Mouse (Mus musculus): ENCODE measurements around the gene Hist1h3d.
"Not testable (repeated sequence)": the region's sequence is repeated elsewhere in the genome, so short reads cannot be mapped to it uniquely, and the experiment has no call there.

Hist1h3d gene

DNA sequence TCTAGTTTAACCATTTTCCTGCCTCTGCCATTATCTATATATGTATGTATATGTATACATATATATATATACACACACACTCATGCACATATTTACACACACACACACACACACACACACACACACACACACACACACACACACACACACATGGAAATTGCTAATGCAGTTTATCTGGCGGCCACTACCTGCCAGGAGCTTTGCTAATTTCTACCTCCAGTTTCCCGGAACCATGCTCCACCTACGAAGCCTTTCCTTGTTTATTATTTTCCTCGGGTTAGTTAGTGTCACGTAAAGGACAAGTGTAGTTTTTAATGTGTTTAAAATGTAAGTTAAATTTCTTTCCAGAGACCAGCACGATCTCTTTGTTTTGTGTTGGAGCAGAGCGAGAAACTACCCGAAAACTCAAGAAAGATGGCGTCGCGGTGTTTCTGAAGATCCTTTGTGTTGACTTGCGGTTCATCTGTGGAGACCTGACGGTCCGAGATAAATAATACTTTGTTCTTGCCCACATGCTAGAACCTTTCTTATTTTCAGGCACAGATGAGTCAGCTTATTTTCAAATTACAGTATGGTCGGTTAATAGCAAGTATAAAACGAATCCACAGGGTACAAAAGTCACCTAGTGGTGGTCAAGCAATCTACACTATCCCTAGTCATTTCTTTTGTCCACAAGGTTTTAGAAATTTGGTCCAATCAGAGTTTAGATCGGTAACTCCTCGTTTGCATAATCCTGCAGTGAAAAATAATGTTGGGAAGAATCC lies 12.7 kb upstream of the Hist1h3d start:
- ATAC-seq (ENCODE audit: insufficient number of reproducible peaks, low FRiP score, low TSS enrichment) = peak; percentile 71

DNA sequence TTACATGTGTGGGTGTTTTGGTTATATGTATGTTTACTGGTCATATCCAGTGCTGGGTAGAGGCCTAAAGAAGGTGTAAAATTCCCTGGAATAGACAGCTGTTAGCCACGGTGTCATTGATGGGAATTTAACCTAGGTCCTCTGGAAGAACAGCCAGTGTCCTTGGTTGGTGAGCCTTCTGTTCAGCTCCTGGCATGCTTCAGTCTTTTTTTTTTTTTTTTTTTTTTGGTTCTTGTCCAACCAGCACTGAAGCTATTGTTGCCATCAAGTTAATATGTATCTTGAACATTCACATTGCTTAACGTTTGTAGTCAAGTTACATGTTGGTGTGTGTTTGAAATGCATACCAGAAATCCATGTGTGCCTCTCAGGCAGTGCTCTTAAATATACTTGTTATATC lies 11.1 kb upstream of the Hist1h3d start:
- ATAC-seq (ENCODE audit: insufficient number of reproducible peaks, low FRiP score, low TSS enrichment) = no peak

DNA sequence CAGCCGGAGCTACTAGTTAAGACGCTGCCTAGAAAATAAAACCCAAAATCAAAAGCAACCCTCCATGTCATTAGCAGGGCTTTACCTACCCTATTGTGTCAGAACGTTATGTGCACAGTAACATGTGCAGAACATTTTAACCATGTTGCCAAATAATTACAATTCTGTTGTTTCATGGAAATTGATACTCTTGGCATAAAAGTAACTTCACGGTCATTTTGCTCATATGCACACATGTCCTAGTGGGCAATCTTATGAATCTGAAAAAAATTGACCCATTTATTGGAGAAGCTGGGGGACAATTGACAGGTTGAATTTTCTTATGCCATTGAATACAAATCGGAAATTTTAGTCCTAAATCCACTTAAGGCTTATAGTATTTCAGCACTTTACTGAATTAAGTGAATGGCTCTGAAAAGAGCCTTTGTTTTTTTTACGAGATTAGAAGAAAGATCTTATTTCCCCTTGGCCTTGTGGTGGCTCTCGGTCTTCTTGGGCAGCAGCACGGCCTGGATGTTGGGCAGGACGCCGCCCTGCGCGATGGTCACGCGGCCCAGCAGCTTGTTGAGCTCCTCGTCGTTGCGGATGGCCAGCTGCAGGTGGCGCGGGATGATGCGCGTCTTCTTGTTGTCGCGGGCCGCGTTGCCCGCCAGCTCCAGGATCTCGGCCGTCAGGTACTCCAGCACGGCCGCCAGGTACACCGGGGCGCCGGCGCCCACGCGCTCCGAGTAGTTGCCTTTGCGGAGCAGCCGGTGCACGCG lies 5.1 kb upstream of the Hist1h3d start:
- not testable (repeated sequence) for ATAC-seq (ENCODE audit: insufficient number of reproducible peaks, low FRiP score, low TSS enrichment)

DNA sequence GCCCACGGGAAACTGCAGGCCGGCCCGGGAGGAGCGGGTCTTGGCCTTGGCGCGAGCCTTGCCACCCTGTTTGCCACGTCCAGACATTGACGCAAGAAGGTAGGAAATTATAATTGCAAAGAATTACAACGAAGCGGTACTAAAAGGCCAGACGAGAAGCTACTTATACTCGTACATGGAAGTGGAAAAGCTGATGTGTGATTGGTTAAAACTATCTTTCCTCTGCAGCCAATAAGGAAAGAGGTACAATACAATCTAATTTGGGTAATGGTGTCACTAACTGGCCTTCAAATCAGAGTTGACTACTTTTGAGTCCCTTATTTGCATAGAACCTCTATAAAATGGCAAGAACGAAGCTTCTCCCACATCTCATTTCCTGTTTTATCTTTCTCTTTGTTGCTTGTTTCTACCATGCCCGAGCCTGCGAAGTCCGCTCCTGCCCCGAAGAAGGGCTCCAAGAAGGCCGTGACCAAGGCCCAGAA lies 4.5 kb upstream of the Hist1h3d start, which contains the start of the genes Hist1h2ae and Hist1h2bg:
Hist1h2ae (minus strand) TSS at position 199 of the 482 bp plus-strand sequence.
Hist1h2bg (plus strand) TSS at position 375 of the 482 bp plus-strand sequence.
- peak; percentile 97 for ATAC-seq (ENCODE audit: insufficient number of reproducible peaks, low FRiP score, low TSS enrichment)

DNA sequence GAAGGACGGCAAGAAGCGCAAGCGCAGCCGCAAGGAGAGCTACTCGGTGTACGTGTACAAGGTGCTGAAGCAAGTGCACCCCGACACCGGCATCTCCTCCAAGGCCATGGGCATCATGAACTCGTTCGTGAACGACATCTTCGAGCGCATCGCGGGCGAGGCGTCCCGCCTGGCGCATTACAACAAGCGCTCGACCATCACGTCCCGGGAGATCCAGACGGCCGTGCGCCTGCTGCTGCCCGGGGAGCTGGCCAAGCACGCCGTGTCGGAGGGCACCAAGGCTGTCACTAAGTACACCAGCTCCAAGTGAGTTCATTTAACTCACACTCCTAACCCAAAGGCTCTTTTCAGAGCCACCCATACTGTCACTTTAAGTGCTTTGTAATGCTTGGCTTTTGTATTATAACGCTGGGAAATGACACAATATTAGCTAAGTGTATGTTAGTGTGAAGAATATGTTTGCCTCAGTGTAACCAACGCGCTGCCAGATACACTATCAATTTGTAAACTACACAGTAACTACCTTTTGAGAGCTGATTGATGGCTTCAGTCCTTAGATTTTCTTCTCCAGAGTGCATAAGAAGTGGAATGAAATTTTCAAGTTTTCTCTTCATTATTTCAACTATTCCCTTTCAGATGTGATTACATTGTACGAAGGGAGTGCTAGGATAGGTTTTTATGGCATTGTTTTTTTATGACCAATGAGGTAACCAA lies 3.9 kb upstream of the Hist1h3d start:
- ATAC-seq (ENCODE audit: insufficient number of reproducible peaks, low FRiP score, low TSS enrichment) = not testable (repeated sequence)

DNA sequence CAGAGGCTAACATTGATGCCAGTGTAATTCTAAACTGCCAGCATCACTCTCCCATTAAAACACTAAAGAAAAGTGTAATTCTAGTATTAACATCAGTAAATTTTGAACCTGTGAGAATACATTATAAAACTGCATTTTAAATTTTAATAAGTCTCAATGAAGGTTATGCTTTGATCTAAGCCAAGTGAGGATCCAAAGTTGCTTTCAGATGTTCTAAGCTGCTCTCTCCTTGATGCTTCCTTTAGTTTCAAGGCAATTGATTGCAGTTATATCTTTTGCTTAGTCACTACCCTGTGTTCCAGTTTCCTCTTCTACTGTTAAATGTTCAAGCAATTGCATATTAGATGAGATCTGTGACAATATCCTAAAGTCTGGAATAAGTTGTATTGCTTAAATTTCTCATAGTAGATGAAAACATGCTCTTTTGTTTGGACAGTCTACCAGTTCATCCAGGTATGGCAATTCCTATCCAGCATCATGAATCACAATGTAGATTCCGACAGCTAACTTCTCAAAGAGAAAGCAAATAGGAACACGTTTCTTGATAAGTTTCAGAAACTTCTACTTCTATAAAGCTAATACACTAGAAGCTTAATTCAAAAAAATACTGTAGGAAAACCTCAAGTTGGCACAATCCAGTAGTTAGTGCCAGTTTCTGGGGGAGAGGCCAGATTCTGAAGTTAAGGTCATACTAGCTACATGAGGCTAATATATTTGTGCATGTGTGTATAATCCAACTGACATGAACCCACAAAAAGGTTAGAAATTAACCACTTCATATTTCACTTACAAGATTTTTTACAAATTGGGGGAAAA lies 3.1 kb upstream of the Hist1h3d start:
- no peak for ATAC-seq (ENCODE audit: insufficient number of reproducible peaks, low FRiP score, low TSS enrichment)

DNA sequence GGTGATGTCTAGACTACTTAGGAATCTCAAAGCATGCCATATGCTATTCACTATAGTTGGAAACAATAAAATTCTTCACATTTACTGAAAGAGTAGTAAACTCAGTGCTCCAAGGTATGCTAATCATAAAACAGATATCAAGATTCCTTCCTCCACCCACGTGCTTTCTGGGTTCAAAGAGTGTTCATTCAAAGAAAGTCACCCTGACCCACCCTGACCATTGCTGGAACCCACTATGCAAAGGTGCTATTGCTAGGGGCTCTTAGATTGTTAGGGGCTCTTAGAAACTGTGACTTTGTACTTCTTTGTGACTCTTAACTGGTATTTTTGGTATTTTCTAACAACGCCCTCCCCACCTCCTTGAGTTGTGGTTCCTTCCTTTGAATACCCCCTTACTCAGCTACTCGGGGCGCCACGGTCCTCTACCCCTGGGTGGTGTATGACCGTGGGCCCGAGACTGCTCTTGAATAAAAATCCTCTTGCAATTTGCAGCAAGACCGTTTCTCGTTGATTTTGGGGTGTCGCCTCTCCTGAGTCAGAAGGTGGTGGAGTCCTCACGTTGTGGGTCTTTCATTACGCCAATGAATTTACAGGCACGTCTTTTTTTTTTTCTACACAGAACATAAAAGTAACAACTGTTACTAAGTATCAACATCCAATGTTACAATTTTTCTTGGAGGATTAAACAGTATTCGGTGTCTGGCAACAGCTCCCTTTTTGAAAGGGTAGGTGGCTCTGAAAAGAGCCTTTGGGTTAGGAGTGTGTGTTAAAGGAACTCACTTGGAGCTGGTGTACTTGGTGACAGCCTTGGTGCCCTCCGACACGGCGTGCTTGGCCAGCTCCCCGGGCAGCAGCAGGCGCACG lies 2.3 kb upstream of the Hist1h3d start:
- not testable (repeated sequence) for ATAC-seq (ENCODE audit: insufficient number of reproducible peaks, low FRiP score, low TSS enrichment)

DNA sequence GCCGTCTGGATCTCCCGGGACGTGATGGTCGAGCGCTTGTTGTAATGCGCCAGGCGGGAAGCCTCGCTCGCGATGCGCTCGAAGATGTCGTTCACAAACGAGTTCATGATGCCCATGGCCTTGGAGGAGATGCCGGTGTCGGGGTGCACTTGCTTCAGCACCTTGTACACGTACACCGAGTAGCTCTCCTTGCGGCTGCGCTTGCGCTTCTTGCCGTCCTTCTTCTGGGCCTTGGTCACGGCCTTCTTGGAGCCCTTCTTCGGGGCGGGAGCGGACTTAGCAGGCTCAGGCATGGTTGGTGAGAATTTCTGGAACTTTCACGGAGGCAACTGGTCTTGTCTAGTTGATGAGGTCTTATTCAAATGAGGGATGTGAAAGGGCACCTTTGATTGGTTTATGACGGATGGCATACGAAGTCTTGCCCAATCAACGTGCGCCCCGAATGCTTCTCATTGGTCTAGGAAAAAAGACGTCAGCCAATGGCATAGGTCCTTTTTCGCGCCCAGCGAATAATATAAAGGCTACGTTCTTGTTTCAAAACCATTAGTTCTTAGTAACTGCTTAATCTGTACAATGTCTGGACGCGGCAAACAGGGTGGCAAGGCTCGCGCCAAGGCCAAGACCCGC lies 1.6 kb upstream of the Hist1h3d start, which contains the start of the genes Hist1h2bf and Hist1h2ad:
Hist1h2bf (minus strand) TSS at position 299 of the 627 bp plus-strand sequence.
Hist1h2ad (plus strand) TSS at position 484 of the 627 bp plus-strand sequence.
- peak; percentile 90 for ATAC-seq (ENCODE audit: insufficient number of reproducible peaks, low FRiP score, low TSS enrichment)

DNA sequence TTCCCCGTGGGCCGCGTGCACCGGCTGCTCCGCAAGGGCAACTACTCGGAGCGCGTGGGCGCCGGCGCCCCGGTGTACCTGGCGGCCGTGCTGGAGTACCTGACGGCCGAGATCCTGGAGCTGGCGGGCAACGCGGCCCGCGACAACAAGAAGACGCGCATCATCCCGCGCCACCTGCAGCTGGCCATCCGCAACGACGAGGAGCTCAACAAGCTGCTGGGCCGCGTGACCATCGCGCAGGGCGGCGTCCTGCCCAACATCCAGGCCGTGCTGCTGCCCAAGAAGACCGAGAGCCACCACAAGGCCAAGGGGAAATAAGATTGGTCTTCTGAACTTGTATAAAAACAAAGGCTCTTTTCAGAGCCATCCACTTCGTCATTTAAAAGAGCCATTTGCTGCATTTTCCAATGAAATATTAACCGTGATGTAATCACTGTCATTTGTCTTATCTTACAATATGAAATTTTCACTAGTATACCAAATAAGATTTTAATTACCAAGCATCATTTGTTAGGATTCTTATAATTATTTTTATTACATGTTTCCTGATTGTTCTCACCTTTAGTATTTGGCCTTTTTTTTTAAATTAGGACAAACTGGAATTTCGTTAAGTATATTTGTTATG lies 905 bp upstream of the Hist1h3d start:
- ATAC-seq (ENCODE audit: insufficient number of reproducible peaks, low FRiP score, low TSS enrichment) = not testable (repeated sequence)

DNA sequence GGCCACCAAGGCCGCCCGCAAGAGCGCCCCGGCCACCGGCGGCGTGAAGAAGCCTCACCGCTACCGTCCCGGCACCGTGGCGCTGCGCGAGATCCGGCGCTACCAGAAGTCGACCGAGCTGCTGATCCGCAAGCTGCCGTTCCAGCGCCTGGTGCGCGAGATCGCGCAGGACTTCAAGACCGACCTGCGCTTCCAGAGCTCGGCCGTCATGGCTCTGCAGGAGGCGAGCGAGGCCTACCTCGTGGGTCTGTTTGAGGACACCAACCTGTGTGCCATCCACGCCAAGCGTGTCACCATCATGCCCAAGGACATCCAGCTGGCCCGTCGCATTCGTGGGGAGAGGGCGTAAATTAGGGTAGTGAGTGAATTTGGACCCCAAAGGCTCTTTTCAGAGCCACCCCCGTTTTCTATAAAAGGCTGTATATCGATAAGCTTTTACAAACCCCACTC lies 326 bp downstream of the Hist1h3d start:
- ATAC-seq (ENCODE audit: insufficient number of reproducible peaks, low FRiP score, low TSS enrichment) = not testable (repeated sequence)

DNA sequence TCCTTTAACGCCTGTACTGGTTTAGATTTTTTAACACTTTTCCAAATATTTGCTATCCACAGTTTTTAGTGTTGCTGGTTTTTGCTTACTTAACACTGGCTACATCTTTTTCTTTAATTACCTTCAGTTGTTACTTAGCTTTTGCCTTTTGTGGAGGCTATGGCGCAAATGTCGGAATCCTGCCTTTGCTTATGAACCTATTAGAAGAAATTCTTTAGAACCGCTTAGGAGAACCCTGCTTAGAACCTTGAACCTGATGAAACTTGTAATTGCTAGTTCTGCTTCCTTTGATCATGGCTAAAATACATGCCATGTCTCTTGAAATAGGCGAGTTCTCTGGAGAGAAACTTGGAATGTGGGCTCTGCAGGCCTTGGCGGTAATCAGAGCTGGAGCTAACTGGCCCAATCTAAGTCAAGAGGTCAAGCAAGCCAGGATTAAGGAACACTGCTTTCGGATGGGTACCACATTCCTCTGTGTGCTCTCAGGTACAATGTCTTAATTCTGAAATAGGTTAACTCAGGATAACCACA lies 853 bp downstream of the Hist1h3d start:
- ATAC-seq (ENCODE audit: insufficient number of reproducible peaks, low FRiP score, low TSS enrichment) = no peak

DNA sequence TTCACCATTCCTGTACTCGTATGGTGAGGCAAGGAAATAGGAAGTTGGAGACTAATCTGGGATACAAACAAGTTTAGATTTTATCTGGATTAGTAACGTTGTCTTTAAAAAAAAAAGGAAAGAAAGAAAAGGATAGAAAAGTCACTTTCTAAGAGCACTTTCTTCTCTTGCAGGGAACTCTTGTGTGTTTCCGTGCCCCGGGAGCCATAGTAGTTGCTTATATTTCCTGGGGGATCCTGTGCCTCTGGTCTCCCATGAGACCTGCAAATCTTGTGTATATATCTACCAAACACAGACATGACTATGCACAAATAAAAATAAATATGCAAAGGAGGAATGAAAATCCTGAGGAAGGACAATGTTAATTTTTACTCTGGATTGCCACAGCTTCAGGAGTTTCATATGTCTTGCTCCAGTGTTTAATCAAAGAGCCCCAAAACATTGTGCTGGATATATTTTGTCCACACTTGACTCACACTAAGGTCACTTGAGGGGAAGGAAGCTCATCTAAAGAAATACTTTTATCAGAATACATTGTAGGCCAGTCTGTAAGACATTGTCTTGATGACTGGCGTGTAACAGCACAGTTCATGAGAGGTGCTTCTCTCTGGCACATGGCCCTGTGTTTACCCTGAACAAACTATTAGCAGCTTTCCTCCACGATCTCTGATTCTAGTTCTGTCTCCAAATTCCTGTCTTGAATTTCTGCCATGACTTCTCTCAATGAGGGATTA lies 1.5 kb downstream of the Hist1h3d start:
- no peak for ATAC-seq (ENCODE audit: insufficient number of reproducible peaks, low FRiP score, low TSS enrichment)

DNA sequence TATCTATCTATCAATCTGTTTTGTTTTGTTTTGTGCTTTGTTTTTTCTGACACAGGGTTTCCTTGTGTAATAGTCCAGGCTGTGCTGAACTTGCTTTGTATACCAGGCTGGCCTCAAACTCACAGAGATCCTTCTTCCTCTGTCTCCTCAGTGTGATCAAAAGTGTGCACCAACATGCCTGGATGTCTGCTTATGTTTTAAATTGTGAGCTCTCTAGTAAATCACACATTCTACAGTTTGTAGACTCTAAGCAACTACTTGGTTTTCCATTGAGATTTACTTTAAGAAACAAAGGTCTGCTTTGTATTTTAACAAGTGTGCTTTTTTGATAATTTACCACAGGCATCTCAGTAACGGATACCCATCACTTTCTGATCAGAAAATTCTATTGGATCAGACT lies 2.3 kb downstream of the Hist1h3d start:
- no peak for ATAC-seq (ENCODE audit: insufficient number of reproducible peaks, low FRiP score, low TSS enrichment)

DNA sequence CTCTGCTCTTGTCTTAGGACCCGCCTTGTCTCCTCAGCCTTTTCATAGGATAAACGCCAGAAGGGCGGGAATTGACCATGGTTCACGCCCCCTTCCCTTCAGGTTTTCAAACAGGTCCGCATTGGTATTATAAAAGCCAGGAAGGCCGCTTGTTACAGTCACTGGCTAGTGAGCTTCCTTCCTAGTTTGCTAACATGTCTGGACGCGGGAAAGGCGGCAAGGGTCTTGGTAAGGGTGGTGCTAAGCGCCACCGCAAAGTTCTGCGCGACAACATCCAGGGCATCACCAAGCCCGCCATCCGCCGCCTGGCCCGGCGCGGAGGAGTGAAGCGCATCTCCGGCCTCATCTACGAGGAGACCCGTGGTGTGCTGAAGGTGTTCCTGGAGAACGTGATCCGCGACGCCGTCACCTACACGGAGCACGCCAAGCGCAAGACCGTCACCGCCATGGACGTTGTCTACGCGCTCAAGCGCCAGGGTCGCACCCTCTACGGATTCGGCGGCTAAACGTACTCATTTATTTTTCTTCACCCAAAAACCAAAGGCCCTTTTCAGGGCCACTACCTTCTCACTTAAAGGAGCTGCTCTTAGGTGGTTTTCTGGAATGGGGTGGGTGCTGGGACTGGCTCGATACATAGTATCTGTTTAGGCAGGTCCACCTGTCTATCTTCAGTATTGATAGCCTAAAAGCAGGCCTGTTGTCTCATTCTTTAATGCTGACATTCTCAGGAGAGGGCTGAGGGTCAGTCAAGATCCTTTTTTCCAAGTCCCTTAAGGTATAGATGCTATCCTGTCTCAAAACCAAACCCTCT lies 6.0 kb downstream of the Hist1h3d start, which contains the start of gene Hist1h4d:
Hist1h4d (plus strand) TSS at position 191 of the 811 bp plus-strand sequence.
- peak; percentile 89 for ATAC-seq (ENCODE audit: insufficient number of reproducible peaks, low FRiP score, low TSS enrichment)

DNA sequence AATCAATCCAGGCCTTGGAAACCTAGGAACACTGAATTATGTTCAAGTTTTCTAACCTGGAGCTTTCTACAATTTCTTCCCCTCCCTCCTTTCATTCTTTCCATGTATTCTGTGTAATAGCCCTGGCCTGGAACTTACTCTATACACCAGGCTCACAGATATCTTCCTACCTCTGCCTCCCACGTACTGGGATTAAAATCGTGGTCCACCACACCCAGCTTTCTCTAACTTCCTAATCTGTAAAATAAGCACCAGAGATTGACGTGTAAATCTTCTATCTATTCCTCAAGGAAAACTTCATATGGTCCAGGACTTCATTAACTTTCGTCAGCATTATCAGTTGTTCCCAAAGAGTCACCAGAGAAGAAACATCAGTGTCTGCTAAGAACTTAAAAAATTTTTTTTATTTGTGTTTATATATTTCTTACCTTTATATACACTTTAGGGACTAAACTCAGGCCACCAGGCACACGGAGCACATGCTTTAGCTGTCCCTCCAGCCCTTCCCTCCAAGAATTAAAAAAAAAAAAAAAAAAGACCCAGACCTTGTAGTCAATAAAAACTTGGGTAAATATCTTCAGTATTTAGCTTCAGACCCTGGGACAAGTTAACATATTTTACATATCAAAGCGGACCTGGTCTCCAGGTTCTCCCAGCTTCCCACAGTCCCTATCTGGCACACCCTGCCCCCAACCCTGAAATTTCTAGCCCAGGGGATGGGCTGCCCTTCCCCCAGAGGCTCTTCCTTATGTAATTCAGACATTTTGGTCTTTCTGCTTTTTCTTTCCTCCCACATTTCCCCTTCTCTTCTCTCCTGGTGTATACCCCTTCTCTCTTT lies 6.9 kb downstream of the Hist1h3d start:
- no peak for ATAC-seq (ENCODE audit: insufficient number of reproducible peaks, low FRiP score, low TSS enrichment)
